ENCODE assay signal across 10 mouse cellular contexts in genomic region chr2:174159035-174159434, GRCm38 (mm10). TPM values are rescaled to one million over a fixed set of nuclear protein-coding genes. Genes with fewer than 3 reads are reported as not detected.
A peak's percentile ranks its signal among the peaks of the same experiment; 100 is the strongest.
DNase-seq lines count a peak whose midpoint lies in the region; ATAC-seq and TF ChIP-seq lines count a peak whose summit lies in the region.
"Had no signal": no experiment of that assay in that cellular context is flagged by ENCODE, and none has a peak within 500 bp of the region (broad histone marks: within the 10 kb centered on the region; RNA-seq: fewer than 3 reads in every experiment).

No protein-coding gene starts in this region.

- no peak overlapping the region for H3K9ac ChIP-seq in midbrain, embryonic 13.5 days (replicated peaks)
- H3K9ac ChIP-seq: kidney, embryonic 15.5 days had no signal

- no peaks in the 10 kb centered on the region for H3K36me3 ChIP-seq in heart, embryonic 10.5 days
- H3K36me3 ChIP-seq in midbrain, embryonic 13.5 days: no peaks in the 10 kb centered on the region
- H3K36me3 ChIP-seq: hindbrain, embryonic 10.5 days; kidney, embryonic 15.5 days had no signal

- peak; percentile 23 for DNase-seq in brain, embryonic 14.5 days (ENCODE audit: low read depth)
- DNase-seq in frontal cortex, postnatal 10 days (ENCODE audit: low spot score in 2 of 2): peak; percentile 20 to 42
- peak; percentile 42 to 61 for DNase-seq in left cerebral cortex, postnatal 10 days (ENCODE audit: extremely low spot score in 1 of 2, low spot score in 2 of 2)
- DNase-seq in lung, postnatal 4 days: peak; percentile 5 to 59
- DNase-seq in B cell, adult 2 months: no peak
- DNase-seq in heart, embryonic 10.5 days (ENCODE audit: low spot score): no peak

- WGBS in heart, embryonic 10.5 days: 89% methylated on average over 10 of the region's 10 CpGs
- 94% methylated on average over 10 of the region's 10 CpGs for WGBS in midbrain, embryonic 13.5 days

- TF ChIP-seq CTCF in brain, embryonic 14.5 days (IDR thresholded peaks at IDR 0.05; ENCODE audit: borderline replicate concordance, extremely low read depth, insufficient read depth, insufficient read length): no peak

- no peak for TF ChIP-seq POLR2A in brain, embryonic 14.5 days (IDR thresholded peaks at IDR 0.05; ENCODE audit: borderline replicate concordance, extremely low read depth, insufficient read depth, insufficient read length, poor library complexity, severe bottlenecking)

- H3K4me1 ChIP-seq in heart, embryonic 10.5 days: no peaks in the 10 kb centered on the region
- no peaks in the 10 kb centered on the region for H3K4me1 ChIP-seq in midbrain, embryonic 13.5 days (replicated peaks)
- H3K4me1 ChIP-seq: hindbrain, embryonic 10.5 days; kidney, embryonic 15.5 days had no signal

- H3K27me3 ChIP-seq in heart, embryonic 10.5 days (ENCODE audit: insufficient read depth, poor library complexity, severe bottlenecking): no peaks in the 10 kb centered on the region
- H3K27me3 ChIP-seq in midbrain, embryonic 13.5 days: no peaks in the 10 kb centered on the region
- H3K27me3 ChIP-seq: kidney, embryonic 15.5 days had no signal

- ATAC-seq in midbrain, embryonic 13.5 days: no peak

- H3K27ac ChIP-seq in heart, embryonic 10.5 days: no peak overlapping the region
- H3K27ac ChIP-seq in midbrain, embryonic 13.5 days: no peak overlapping the region
- H3K27ac ChIP-seq: hindbrain, embryonic 10.5 days; kidney, embryonic 15.5 days had no signal

- H3K4me3 ChIP-seq in heart, embryonic 10.5 days: no peak overlapping the region
- no peak overlapping the region for H3K4me3 ChIP-seq in midbrain, embryonic 13.5 days (replicated peaks)
- H3K4me3 ChIP-seq: hindbrain, embryonic 10.5 days; kidney, embryonic 15.5 days had no signal

- H3K9me3 ChIP-seq in heart, embryonic 10.5 days: no peaks in the 10 kb centered on the region
- no peaks in the 10 kb centered on the region for H3K9me3 ChIP-seq in midbrain, embryonic 13.5 days
- H3K9me3 ChIP-seq: hindbrain, embryonic 10.5 days; kidney, embryonic 15.5 days had no signal

- intact Hi-C loops in left cerebral cortex, postnatal 10 days (cut with DNase I): no loop called here

- H3K4me2 ChIP-seq in midbrain, embryonic 13.5 days (replicated peaks): no peak overlapping the region
- H3K4me2 ChIP-seq: kidney, embryonic 15.5 days; liver, embryonic 11.5 days had no signal

RNA-seq across cellular contexts. Expression of gene Npepl1, which starts 48.9 kb away (rescaled TPM):
- 32.7 and 48.9 TPM in 2 replicates for polyA plus RNA-seq in brain, embryonic 14.5 days (2012; rRNA removed)
- total RNA-seq in left cerebral cortex, postnatal 10 days (2021): 10 to 100 TPM; 14.3 to 15.1 TPM
- polyA plus RNA-seq in heart, embryonic 10.5 days (2016; fragmentation: Nextera tagmentation; extraction: Ambion mirVana): 51.6 and 53.6 TPM in 2 replicates
- polyA plus RNA-seq in midbrain, embryonic 13.5 days (2015; fragmentation: Nextera tagmentation; extraction: Ambion mirVana): 18.5 and 20.4 TPM in 2 replicates

Comparison
In these comparisons a context has a peak if more than half of its experiments do, and no peak if none do; other contexts are left out.
1. DNase-seq: peak in brain, embryonic 14.5 days (single experiment), frontal cortex, postnatal 10 days (2 of 2), left cerebral cortex, postnatal 10 days (2 of 2) and lung, postnatal 4 days (2 of 2); none in B cell, adult 2 months (0 of 2) and heart, embryonic 10.5 days (single experiment).